Mouse (Mus musculus): Measurements from ENCODE around the gene Maff.

DNA sequence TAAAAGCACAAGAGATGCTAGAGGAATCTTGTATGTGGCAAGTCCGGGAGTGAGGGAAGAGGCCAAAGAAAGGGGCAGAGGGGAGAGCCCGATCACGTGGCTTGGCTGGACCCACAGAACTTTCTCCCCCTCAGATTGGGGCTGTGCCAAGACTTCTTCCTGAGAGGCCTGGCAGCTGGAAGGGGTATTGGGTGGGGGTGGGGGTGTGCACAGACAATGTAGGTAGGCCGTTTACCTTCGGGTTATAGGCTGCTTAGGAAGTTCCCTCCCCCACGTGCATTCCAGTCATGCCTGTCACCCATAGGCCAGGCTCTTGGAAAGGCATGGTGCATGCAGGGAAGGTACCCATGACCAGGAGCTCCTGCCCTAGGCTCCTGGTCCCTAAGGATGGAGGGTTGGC, 13.5 kb downstream of the Maff start:
- TF ChIP-seq POLR2A (IDR thresholded peaks at IDR 0.05; ENCODE audit: low read depth, low read length): no peak
- no peak for TF ChIP-seq CTCF (IDR thresholded peaks at IDR 0.05; ENCODE audit: extremely low read depth, insufficient read length, insufficient replicate concordance, low read depth, low read length)

All from small intestine, adult 2 months (tissue).